Mouse (Mus musculus) heart, postnatal 36 days (tissue): ENCODE results near the gene Timm22. TPM values are rescaled to one million over a fixed set of nuclear protein-coding genes. Genes with fewer than 3 reads are reported as not detected.

Experiments used
- DNase-seq, 2 experiments: peaks; one replicate each; pipeline ENCODE4 v3.0.0; 2021 to 2022
- intact Hi-C: fragments of 180-260 bp; cut with DNase I; formaldehyde crosslinking; loops from one replicate; pipeline ENCODE4 v1.15.1; 2025
- total RNA-seq, 2 experiments: library from RNA; stranded (reverse); gene quantifications; 2 replicates each; pipeline ENCODE4 v1.2.3; 2021

The Timm22 gene
- total RNA-seq, 2 experiments from 2014 or later, result 42.4 to 55.2 TPM

GRCm38 (mm10) chr11:76385746-76386145 is 21.0 kb upstream of the Timm22 start:
- intact Hi-C loops, result no loop called here
- no peak for DNase-seq

- intact Hi-C loops, result no loop called here
- DNase-seq, result no peak
These were observed 19.7 kb upstream of the Timm22 start for GRCm38 (mm10) chr11:76387097-76387496.

- intact Hi-C loops, result no loop called here
- no peak for DNase-seq
These were observed 18.0 kb upstream of the Timm22 start for GRCm38 (mm10) chr11:76388711-76389110.

GRCm38 (mm10) chr11:76392532-76392931 is 14.2 kb upstream of the Timm22 start:
- intact Hi-C loops, result no loop called here
- DNase-seq, result no peak

- intact Hi-C loops, result no loop called here
- no peak for DNase-seq
These were observed 13.8 kb upstream of the Timm22 start for GRCm38 (mm10) chr11:76392996-76393395.

- intact Hi-C loops, result loop anchor here (2.0 kb wide), 2 partner anchors 15 to 83 kb away; no protein-coding TSS in a partner anchor
- DNase-seq, result peak; percentile 35 to 42
These were observed 9.0 kb upstream of the Timm22 start for GRCm38 (mm10) chr11:76397650-76398311.

- no peak for DNase-seq
- intact Hi-C loops, result loop anchor here (2.0 kb wide), 1 partner anchor 84 kb away; no protein-coding TSS in a partner anchor
These were observed 8.4 kb upstream of the Timm22 start for GRCm38 (mm10) chr11:76398312-76398797.

GRCm38 (mm10) chr11:76398798-76399586 is 7.8 kb upstream of the Timm22 start, which contains the start of gene Nxn:
Gene Nxn (minus strand): TSS chr11:76399140.
- peak; percentile 97 for DNase-seq
- intact Hi-C loops, result loop anchor here (2.0 kb wide), 1 partner anchor 84 kb away; no protein-coding TSS in a partner anchor

GRCm38 (mm10) chr11:76399587-76400330 is 7.0 kb upstream of the Timm22 start:
- intact Hi-C loops, result loop anchor here (2.0 to 10.0 kb wide), 2 partner anchors 85 to 635 kb away; no protein-coding TSS in a partner anchor

GRCm38 (mm10) chr11:76401398-76401797 is 5.4 kb upstream of the Timm22 start:
- DNase-seq, result no peak
- intact Hi-C loops, result loop anchor here (10.0 kb wide), 1 partner anchor 637 kb away; no protein-coding TSS in a partner anchor

More at GRCm38 (mm10) chr11:76399587-76400330, 7.0 kb upstream of the Timm22 start:
- peak; percentile 37 to 41 for DNase-seq

GRCm38 (mm10) chr11:76405113-76405512 is 1.6 kb upstream of the Timm22 start:
- intact Hi-C loops, result loop anchor here (5.0 to 10.0 kb wide), 3 partner anchors 228 to 640 kb away; partner anchors contain the start of genes Fam57a and Vps53
- no peak for DNase-seq

- DNase-seq, result no peak
- intact Hi-C loops, result loop anchor here (1.0 to 10.0 kb wide), 4 partner anchors 152 to 641 kb away; partner anchors contain the start of genes Fam57a and Vps53
These were observed 1.0 kb upstream of the Timm22 start for GRCm38 (mm10) chr11:76405626-76406264.

- DNase-seq, result peak; percentile 56 to 75
- intact Hi-C loops, result loop anchor here (1.0 kb wide), 1 partner anchor 42 kb away; no protein-coding TSS in a partner anchor
These were observed 4.1 kb downstream of the Timm22 start for GRCm38 (mm10) chr11:76410826-76411225.

GRCm38 (mm10) chr11:76413202-76413601 is 6.5 kb downstream of the Timm22 start:
- no peak for DNase-seq
- intact Hi-C loops, result no loop called here

- intact Hi-C loops, result no loop called here
- no peak for DNase-seq
These were observed 8.2 kb downstream of the Timm22 start for GRCm38 (mm10) chr11:76415001-76415400.

- intact Hi-C loops, result no loop called here
- DNase-seq, result no peak
These were observed 9.2 kb downstream of the Timm22 start for GRCm38 (mm10) chr11:76415985-76416384.

GRCm38 (mm10) chr11:76418423-76418822 is 11.7 kb downstream of the Timm22 start:
- intact Hi-C loops, result loop anchor here (2.0 kb wide), 1 partner anchor 36 kb away; no protein-coding TSS in a partner anchor
- DNase-seq, result peak in 1 of 2 experiments; percentile 24

GRCm38 (mm10) chr11:76419179-76419578 is 12.4 kb downstream of the Timm22 start:
- intact Hi-C loops, result loop anchor here (2.0 kb wide), 1 partner anchor 36 kb away; no protein-coding TSS in a partner anchor
- DNase-seq, result peak in 1 of 2 experiments; percentile 29

- intact Hi-C loops, result no loop called here
- DNase-seq, result peak in 1 of 2 experiments; percentile 23
These were observed 14.1 kb downstream of the Timm22 start for GRCm38 (mm10) chr11:76420896-76421295.
